Mouse (Mus musculus): Measurements from ENCODE around the gene Lrp10. TPM values are rescaled to one million over a fixed set of nuclear protein-coding genes. Genes with fewer than 3 reads are reported as not detected.

Lrp10 gene
- total and polyA plus RNA-seq, 2 experiments from 2014 or later = 54.4 to 81.5 TPM

DNA sequence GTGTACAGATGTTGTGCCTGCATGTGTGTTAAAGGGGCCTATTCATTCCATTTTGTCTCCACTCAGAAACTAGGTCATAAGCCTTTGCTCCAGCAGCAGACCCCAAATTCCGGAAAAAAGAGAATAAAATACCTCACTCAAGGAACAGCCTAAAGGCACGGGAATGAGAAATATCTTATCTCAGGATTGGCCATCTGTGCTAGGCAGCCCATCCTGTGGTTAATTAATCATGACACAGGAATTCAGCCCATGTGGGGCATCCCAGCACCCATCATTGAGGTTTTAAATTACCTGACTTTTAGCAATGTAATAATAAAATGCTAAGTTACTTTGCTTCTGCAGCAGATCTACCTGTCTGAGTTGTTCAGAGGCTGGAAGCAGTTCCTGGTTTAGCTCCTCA lies 37.4 kb downstream of the Lrp10 start:
- Histone ChIP-seq H3K27me3 (ENCODE audit: control insufficient read depth, insufficient read depth, low read length) (no peaks in the 10 kb centered on the region), H3K4me3 (ENCODE audit: low read depth, low read length) (no peak overlapping the region), H3K27ac (ENCODE audit: low read depth) (no peak overlapping the region), H3K36me3 (replicated peaks; ENCODE audit: control insufficient read depth, insufficient read depth, low read length) (no peaks in the 10 kb centered on the region), H3K9ac (replicated peaks; ENCODE audit: low read depth, low read length) (no peak overlapping the region), H3K9me3 (replicated peaks; ENCODE audit: control insufficient read depth, low read length) (peaks cover 9% of the 10 kb centered on the region; the same call in 1 of the 2 replicates), H3K4me2 (ENCODE audit: low read depth, low read length) (no peak overlapping the region), H3K4me1 (ENCODE audit: control insufficient read depth, insufficient read depth) (no peaks in the 10 kb centered on the region)
- WGBS = 52% methylated on average over 2 of the region's 2 CpGs
- TF ChIP-seq CTCF (IDR thresholded peaks at IDR 0.05; ENCODE audit: low read depth) = no peak
- no peak for TF ChIP-seq EP300 (IDR thresholded peaks at IDR 0.05; ENCODE audit: low read depth)
- no peak for DNase-seq (ENCODE audit: low spot score)
- ATAC-seq (ENCODE audit: insufficient read depth, low read depth) = no peak

DNA sequence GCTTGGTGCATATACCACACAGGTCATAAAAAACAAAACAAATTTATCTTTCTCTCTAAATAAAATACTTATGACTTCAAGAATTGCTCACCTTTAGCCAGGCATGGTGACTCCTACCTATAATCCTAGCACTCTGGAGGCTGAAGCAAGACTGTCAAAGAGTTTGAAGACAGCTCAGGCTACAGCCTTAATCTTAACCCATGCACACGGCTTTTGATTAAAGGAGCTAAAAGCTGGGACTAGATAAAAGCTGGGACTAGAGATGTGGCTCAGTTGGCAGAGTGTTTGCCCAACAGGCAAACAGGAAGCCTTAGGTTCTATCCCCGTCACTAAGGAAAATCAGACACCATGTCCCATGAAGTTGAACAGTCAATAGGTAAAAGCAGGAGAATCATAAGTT lies 39.2 kb downstream of the Lrp10 start:
- no peak overlapping the region for H3K4me3 ChIP-seq (ENCODE audit: low read depth, low read length)
- no peak for DNase-seq (ENCODE audit: low spot score)
- peaks cover 15% of the 10 kb centered on the region for H3K36me3 ChIP-seq (replicated peaks; ENCODE audit: control insufficient read depth, insufficient read depth, low read length)
- no peak overlapping the region for H3K27ac ChIP-seq (ENCODE audit: low read depth)
- peaks cover 9% of the 10 kb centered on the region; the same call in 1 of the 2 replicates for H3K9me3 ChIP-seq (replicated peaks; ENCODE audit: control insufficient read depth, low read length)
- H3K4me2 ChIP-seq (ENCODE audit: low read depth, low read length) = no peak overlapping the region
- H3K4me1 ChIP-seq (ENCODE audit: control insufficient read depth, insufficient read depth) = no peaks in the 10 kb centered on the region
- no peaks in the 10 kb centered on the region for H3K27me3 ChIP-seq (ENCODE audit: control insufficient read depth, insufficient read depth, low read length)
- ATAC-seq (ENCODE audit: insufficient read depth, low read depth) = no peak
- no peak for TF ChIP-seq CTCF (IDR thresholded peaks at IDR 0.05; ENCODE audit: low read depth)
- no peak for TF ChIP-seq EP300 (IDR thresholded peaks at IDR 0.05; ENCODE audit: low read depth)
- no peak overlapping the region for H3K9ac ChIP-seq (replicated peaks; ENCODE audit: low read depth, low read length)
- WGBS = 56% methylated on average over 2 of the region's 2 CpGs

DNA sequence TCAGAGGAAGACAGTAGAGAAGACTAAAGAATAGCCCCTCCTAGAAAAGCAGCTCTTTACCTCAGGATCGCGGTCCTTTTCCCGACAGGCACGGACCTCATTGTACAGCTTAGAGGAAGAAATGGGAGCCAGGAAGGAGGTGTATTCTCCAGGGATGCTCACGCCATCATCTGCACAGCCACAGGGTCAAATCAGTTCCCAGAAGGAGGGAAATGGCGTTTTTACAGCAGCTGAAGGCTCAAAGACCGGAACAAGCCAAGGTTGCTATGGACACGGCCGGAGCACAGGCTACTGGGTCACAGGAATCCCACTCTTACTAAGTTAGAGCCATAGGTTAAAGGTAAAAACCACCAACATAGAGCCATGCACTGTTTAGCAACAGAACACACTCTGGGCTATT lies 45.8 kb downstream of the Lrp10 start:
- TF ChIP-seq CTCF (IDR thresholded peaks at IDR 0.05; ENCODE audit: low read depth) = no peak
- TF ChIP-seq EP300 (IDR thresholded peaks at IDR 0.05; ENCODE audit: low read depth) = no peak
- H3K36me3 ChIP-seq (replicated peaks; ENCODE audit: control insufficient read depth, insufficient read depth, low read length) = peaks cover 81% of the 10 kb centered on the region
- H3K27me3 ChIP-seq (ENCODE audit: control insufficient read depth, insufficient read depth, low read length) = no peaks in the 10 kb centered on the region
- no peak overlapping the region for H3K27ac ChIP-seq (ENCODE audit: low read depth)
- H3K9me3 ChIP-seq (replicated peaks; ENCODE audit: control insufficient read depth, low read length) = no peaks in the 10 kb centered on the region
- no peak overlapping the region for H3K4me3 ChIP-seq (ENCODE audit: low read depth, low read length)
- no peak overlapping the region for H3K4me2 ChIP-seq (ENCODE audit: low read depth, low read length)
- ATAC-seq (ENCODE audit: insufficient read depth, low read depth) (no peak), DNase-seq (ENCODE audit: low spot score) (no peak)
- H3K4me1 ChIP-seq (ENCODE audit: control insufficient read depth, insufficient read depth) = no peaks in the 10 kb centered on the region
- WGBS = 88% methylated on average over 9 of the region's 9 CpGs
- H3K9ac ChIP-seq (replicated peaks; ENCODE audit: low read depth, low read length) = no peak overlapping the region

DNA sequence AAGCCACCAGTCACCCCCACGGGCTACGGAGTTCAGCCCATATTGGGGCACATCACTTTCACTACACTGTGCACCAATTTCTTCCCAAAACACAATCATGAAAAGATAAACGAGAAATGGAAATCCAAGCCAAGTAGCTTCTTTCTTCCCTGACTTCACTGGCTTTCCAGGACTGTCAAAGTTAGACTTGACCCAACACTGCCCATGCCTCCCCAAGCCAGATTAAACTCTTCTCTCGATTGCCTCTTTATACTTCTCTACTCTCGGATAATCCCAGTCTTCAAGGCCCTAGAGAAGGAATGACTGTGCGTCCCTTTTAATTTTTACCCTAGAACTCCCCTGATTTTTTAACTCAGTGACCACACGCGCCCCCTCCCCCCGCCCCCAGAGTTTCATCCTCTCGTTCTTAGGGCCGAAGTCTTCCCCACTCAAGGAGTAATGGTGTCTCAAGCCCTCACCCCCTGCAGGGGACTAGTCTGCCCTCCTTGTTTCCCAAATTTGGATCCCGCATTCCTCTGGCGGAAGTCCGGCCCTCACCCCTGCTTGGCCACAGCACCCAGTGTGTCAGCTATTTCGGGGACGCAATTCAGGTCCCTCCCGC lies 52.9 kb downstream of the Lrp10 start:
- no peaks in the 10 kb centered on the region for H3K27me3 ChIP-seq (ENCODE audit: control insufficient read depth, insufficient read depth, low read length)
- H3K4me3 ChIP-seq (ENCODE audit: low read depth, low read length) = peak overlapping the region; percentile 68
- DNase-seq (ENCODE audit: low spot score) (peak; percentile 16), ATAC-seq (ENCODE audit: insufficient read depth, low read depth) (no peak)
- peak overlapping the region; percentile 80 for H3K27ac ChIP-seq (ENCODE audit: low read depth)
- peaks cover 36% of the 10 kb centered on the region for H3K36me3 ChIP-seq (replicated peaks; ENCODE audit: control insufficient read depth, insufficient read depth, low read length)
- peaks cover 10% of the 10 kb centered on the region for H3K4me1 ChIP-seq (ENCODE audit: control insufficient read depth, insufficient read depth)
- no peaks in the 10 kb centered on the region for H3K9me3 ChIP-seq (replicated peaks; ENCODE audit: control insufficient read depth, low read length)
- TF ChIP-seq CTCF (IDR thresholded peaks at IDR 0.05; ENCODE audit: low read depth) (no peak), EP300 (IDR thresholded peaks at IDR 0.05; ENCODE audit: low read depth) (0 out of 2 replicates have a peak, but pooled peaks have one; percentile 15)
- H3K9ac ChIP-seq (replicated peaks; ENCODE audit: low read depth, low read length) = peak overlapping the region; percentile 70
- H3K4me2 ChIP-seq (ENCODE audit: low read depth, low read length) = peak overlapping the region; percentile 78
- 3% methylated on average over 17 of the region's 17 CpGs for WGBS

Other genes starting within 250 kb of the Lrp10 start
- gene Dad1, start 210.0 kb upstream of the Lrp10 start, total RNA-seq (2014; rRNA removed; ENCODE audit: low replicate concordance) = 267 and 313 TPM in 2 replicates
- 389 and 395 TPM in 2 replicates for gene Dad1, start 210.0 kb upstream of the Lrp10 start, polyA plus RNA-seq (2015; fragmentation: Nextera tagmentation; extraction: Ambion mirVana)
- 192 and 229 TPM in 2 replicates for gene Abhd4, start 209.9 kb upstream of the Lrp10 start, total RNA-seq (2014; rRNA removed; ENCODE audit: low replicate concordance)
- 99.9 and 103 TPM in 2 replicates for gene Abhd4, start 209.9 kb upstream of the Lrp10 start, polyA plus RNA-seq (2015; fragmentation: Nextera tagmentation; extraction: Ambion mirVana)
- gene Olfr49, start 179.2 kb upstream of the Lrp10 start, total RNA-seq (2014; rRNA removed; ENCODE audit: low replicate concordance) = not detected in 2 replicates
- gene Olfr49, start 179.2 kb upstream of the Lrp10 start, polyA plus RNA-seq (2015; fragmentation: Nextera tagmentation; extraction: Ambion mirVana) = not detected in 2 replicates
- 136 and 152 TPM in 2 replicates for gene Oxa1l, start 103.3 kb upstream of the Lrp10 start, total RNA-seq (2014; rRNA removed; ENCODE audit: low replicate concordance)
- gene Oxa1l, start 103.3 kb upstream of the Lrp10 start, polyA plus RNA-seq (2015; fragmentation: Nextera tagmentation; extraction: Ambion mirVana) = 99.3 and 109 TPM in 2 replicates
- gene Slc7a7, start 46.4 kb upstream of the Lrp10 start, total RNA-seq (2014; rRNA removed; ENCODE audit: low replicate concordance) = 11.3 and 16.6 TPM in 2 replicates
- gene Slc7a7, start 46.4 kb upstream of the Lrp10 start, polyA plus RNA-seq (2015; fragmentation: Nextera tagmentation; extraction: Ambion mirVana) = 6.7 and 8.9 TPM in 2 replicates
- 132 and 145 TPM in 2 replicates for gene Mrpl52, start 37.2 kb upstream of the Lrp10 start, total RNA-seq (2014; rRNA removed; ENCODE audit: low replicate concordance)
- 335 and 371 TPM in 2 replicates for gene Mrpl52, start 37.2 kb upstream of the Lrp10 start, polyA plus RNA-seq (2015; fragmentation: Nextera tagmentation; extraction: Ambion mirVana)
- 59.9 and 73.2 TPM in 2 replicates for gene Mmp14, start 32.5 kb upstream of the Lrp10 start, total RNA-seq (2014; rRNA removed; ENCODE audit: low replicate concordance)
- gene Mmp14, start 32.5 kb upstream of the Lrp10 start, polyA plus RNA-seq (2015; fragmentation: Nextera tagmentation; extraction: Ambion mirVana) = 59.7 and 60.9 TPM in 2 replicates
- 0.77 TPM in 1 of 2 replicates, not detected in the other for gene Rem2, start 12.0 kb downstream of the Lrp10 start, total RNA-seq (2014; rRNA removed; ENCODE audit: low replicate concordance)
- 0.15 and 0.27 TPM in 2 replicates for gene Rem2, start 12.0 kb downstream of the Lrp10 start, polyA plus RNA-seq (2015; fragmentation: Nextera tagmentation; extraction: Ambion mirVana)
- 35.0 and 42.0 TPM in 2 replicates for gene Prmt5, start 53.4 kb downstream of the Lrp10 start, total RNA-seq (2014; rRNA removed; ENCODE audit: low replicate concordance)
- 30.6 and 31.6 TPM in 2 replicates for gene Prmt5, start 53.4 kb downstream of the Lrp10 start, polyA plus RNA-seq (2015; fragmentation: Nextera tagmentation; extraction: Ambion mirVana)
- gene Haus4, start 90.5 kb downstream of the Lrp10 start, total RNA-seq (2014; rRNA removed; ENCODE audit: low replicate concordance) = 84.6 and 109 TPM in 2 replicates
- 26.3 and 27.0 TPM in 2 replicates for gene Haus4, start 90.5 kb downstream of the Lrp10 start, polyA plus RNA-seq (2015; fragmentation: Nextera tagmentation; extraction: Ambion mirVana)
- gene Ajuba, start 113.4 kb downstream of the Lrp10 start, total RNA-seq (2014; rRNA removed; ENCODE audit: low replicate concordance) = 24.8 and 32.5 TPM in 2 replicates
- gene Ajuba, start 113.4 kb downstream of the Lrp10 start, polyA plus RNA-seq (2015; fragmentation: Nextera tagmentation; extraction: Ambion mirVana) = 9.9 and 11.3 TPM in 2 replicates
- 5.3 and 12.4 TPM in 2 replicates for gene 4931414P19Rik, start 141.9 kb downstream of the Lrp10 start, total RNA-seq (2014; rRNA removed; ENCODE audit: low replicate concordance)
- gene 4931414P19Rik, start 141.9 kb downstream of the Lrp10 start, polyA plus RNA-seq (2015; fragmentation: Nextera tagmentation; extraction: Ambion mirVana) = 3.3 and 4.0 TPM in 2 replicates
- gene Psmb5, start 153.9 kb downstream of the Lrp10 start, total RNA-seq (2014; rRNA removed; ENCODE audit: low replicate concordance) = 207 TPM in 2 replicates
- gene Psmb5, start 153.9 kb downstream of the Lrp10 start, polyA plus RNA-seq (2015; fragmentation: Nextera tagmentation; extraction: Ambion mirVana) = 342 and 350 TPM in 2 replicates
- not detected in 2 replicates for gene Psmb11, start 157.3 kb downstream of the Lrp10 start, total RNA-seq (2014; rRNA removed; ENCODE audit: low replicate concordance)
- gene Psmb11, start 157.3 kb downstream of the Lrp10 start, polyA plus RNA-seq (2015; fragmentation: Nextera tagmentation; extraction: Ambion mirVana) = not detected in 2 replicates
- not detected in 2 replicates for gene Gm17606, start 176.8 kb downstream of the Lrp10 start, total RNA-seq (2014; rRNA removed; ENCODE audit: low replicate concordance)
- not detected in 2 replicates for gene Gm17606, start 176.8 kb downstream of the Lrp10 start, polyA plus RNA-seq (2015; fragmentation: Nextera tagmentation; extraction: Ambion mirVana)
- 6.2 and 7.0 TPM in 2 replicates for gene Cdh24, start 177.2 kb downstream of the Lrp10 start, total RNA-seq (2014; rRNA removed; ENCODE audit: low replicate concordance)
- gene Cdh24, start 177.2 kb downstream of the Lrp10 start, polyA plus RNA-seq (2015; fragmentation: Nextera tagmentation; extraction: Ambion mirVana) = 0.41 and 0.47 TPM in 2 replicates
- 15.4 and 27.8 TPM in 2 replicates for gene 1700123O20Rik, start 222.1 kb downstream of the Lrp10 start, total RNA-seq (2014; rRNA removed; ENCODE audit: low replicate concordance)
- 39.1 and 40.8 TPM in 2 replicates for gene 1700123O20Rik, start 222.1 kb downstream of the Lrp10 start, polyA plus RNA-seq (2015; fragmentation: Nextera tagmentation; extraction: Ambion mirVana)
- gene Acin1, start 222.8 kb downstream of the Lrp10 start, total RNA-seq (2014; rRNA removed; ENCODE audit: low replicate concordance) = 54.8 and 69.7 TPM in 2 replicates
- 56.0 and 57.5 TPM in 2 replicates for gene Acin1, start 222.8 kb downstream of the Lrp10 start, polyA plus RNA-seq (2015; fragmentation: Nextera tagmentation; extraction: Ambion mirVana)
- gene Gm29776, start 234.7 kb downstream of the Lrp10 start, total RNA-seq (2014; rRNA removed; ENCODE audit: low replicate concordance) = not detected in 2 replicates
- 0.10 and 0.11 TPM in 2 replicates for gene Gm29776, start 234.7 kb downstream of the Lrp10 start, polyA plus RNA-seq (2015; fragmentation: Nextera tagmentation; extraction: Ambion mirVana)
- gene Cebpe, start 248.0 kb downstream of the Lrp10 start, total RNA-seq (2014; rRNA removed; ENCODE audit: low replicate concordance) = not detected in 2 replicates
- gene Cebpe, start 248.0 kb downstream of the Lrp10 start, polyA plus RNA-seq (2015; fragmentation: Nextera tagmentation; extraction: Ambion mirVana) = not detected in 2 replicates